Mouse (Mus musculus): ENCODE results near the gene Klc4. TPM values are rescaled to one million over a fixed set of nuclear protein-coding genes. Genes with fewer than 3 reads are reported as not detected.
A peak's percentile ranks its signal among the peaks of the same experiment; 100 is the strongest.

Gene Klc4
- polyA plus RNA-seq (2015; fragmentation: Nextera tagmentation; extraction: Ambion mirVana), result 42.8 and 43.9 TPM in 2 replicates

- H3K9me3 ChIP-seq (ENCODE audit: control insufficient read depth, low read length), result no peaks in the 10 kb centered on the region
- H3K9ac ChIP-seq (replicated peaks; ENCODE audit: low read depth, low read length), result peak within 1 kb of the TSS; percentile 77
- peak within 1 kb of the TSS; percentile 96 for H3K4me2 ChIP-seq (ENCODE audit: low read length)
- H3K27me3 ChIP-seq (replicated peaks; ENCODE audit: control insufficient read depth, insufficient read depth, low read length), result no peaks in the 10 kb centered on the region
- under 1% methylated on average over 53 of the region's 53 CpGs for WGBS
- peaks cover 9% of the 10 kb centered on the region; the same call in 1 of the 2 replicates for H3K36me3 ChIP-seq (ENCODE audit: control insufficient read depth, insufficient read depth)
- peaks cover 24% of the 10 kb centered on the region for H3K4me1 ChIP-seq (replicated peaks; ENCODE audit: control insufficient read depth, insufficient read depth, low read length)
- peak within 1 kb of the TSS; percentile 86 for H3K27ac ChIP-seq (ENCODE audit: low read length)
- peak within 1 kb of the TSS; percentile 69 for H3K4me3 ChIP-seq (replicated peaks; ENCODE audit: low read length)
- peak; percentile 75 for ATAC-seq
These were observed at the start of gene Klc4, which contains the start of gene Mrpl2 for GRCm38 (mm10) chr17:46645561-46646321. Klc4 (minus strand) TSS chr17:46646022. Mrpl2 (plus strand) TSS chr17:46646229.

GRCm38 (mm10) chr17:46694517-46695063 is 48.8 kb upstream of the Klc4 start:
- no peaks in the 10 kb centered on the region for H3K9me3 ChIP-seq (ENCODE audit: control insufficient read depth, low read length)
- WGBS, result 76% methylated on average over 1 of the region's 1 CpGs
- no peak for ATAC-seq
- H3K4me2 ChIP-seq (ENCODE audit: low read length), result no peak overlapping the region
- H3K4me1 ChIP-seq (replicated peaks; ENCODE audit: control insufficient read depth, insufficient read depth, low read length), result no peaks in the 10 kb centered on the region
- peaks cover 2% of the 10 kb centered on the region; the same call in 1 of the 2 replicates for H3K36me3 ChIP-seq (ENCODE audit: control insufficient read depth, insufficient read depth)
- no peak overlapping the region for H3K27ac ChIP-seq (ENCODE audit: low read length)
- H3K4me3 ChIP-seq (replicated peaks; ENCODE audit: low read length), result no peak overlapping the region
- H3K27me3 ChIP-seq (replicated peaks; ENCODE audit: control insufficient read depth, insufficient read depth, low read length), result no peaks in the 10 kb centered on the region
- no peak overlapping the region for H3K9ac ChIP-seq (replicated peaks; ENCODE audit: low read depth, low read length)

- no peaks in the 10 kb centered on the region for H3K27me3 ChIP-seq (replicated peaks; ENCODE audit: control insufficient read depth, insufficient read depth, low read length)
- ATAC-seq, result no peak
- H3K4me1 ChIP-seq (replicated peaks; ENCODE audit: control insufficient read depth, insufficient read depth, low read length), result no peaks in the 10 kb centered on the region
- no peak overlapping the region for H3K9ac ChIP-seq (replicated peaks; ENCODE audit: low read depth, low read length)
- no peak overlapping the region for H3K4me2 ChIP-seq (ENCODE audit: low read length)
- 98% methylated on average over 2 of the region's 2 CpGs for WGBS
- no peak overlapping the region for H3K27ac ChIP-seq (ENCODE audit: low read length)
- no peak overlapping the region for H3K4me3 ChIP-seq (replicated peaks; ENCODE audit: low read length)
- H3K36me3 ChIP-seq (ENCODE audit: control insufficient read depth, insufficient read depth), result peaks cover 6% of the 10 kb centered on the region
- H3K9me3 ChIP-seq (ENCODE audit: control insufficient read depth, low read length), result no peaks in the 10 kb centered on the region
These were observed 45.6 kb upstream of the Klc4 start for GRCm38 (mm10) chr17:46691390-46691789.

GRCm38 (mm10) chr17:46690665-46691064 is 44.8 kb upstream of the Klc4 start:
- no peak overlapping the region for H3K27ac ChIP-seq (ENCODE audit: low read length)
- peaks cover 11% of the 10 kb centered on the region for H3K36me3 ChIP-seq (ENCODE audit: control insufficient read depth, insufficient read depth)
- WGBS, result 94% methylated on average over 12 of the region's 12 CpGs
- no peak overlapping the region for H3K4me2 ChIP-seq (ENCODE audit: low read length)
- no peak overlapping the region for H3K9ac ChIP-seq (replicated peaks; ENCODE audit: low read depth, low read length)
- H3K27me3 ChIP-seq (replicated peaks; ENCODE audit: control insufficient read depth, insufficient read depth, low read length), result no peaks in the 10 kb centered on the region
- H3K9me3 ChIP-seq (ENCODE audit: control insufficient read depth, low read length), result no peaks in the 10 kb centered on the region
- H3K4me3 ChIP-seq (replicated peaks; ENCODE audit: low read length), result no peak overlapping the region
- H3K4me1 ChIP-seq (replicated peaks; ENCODE audit: control insufficient read depth, insufficient read depth, low read length), result no peaks in the 10 kb centered on the region
- ATAC-seq, result no peak

GRCm38 (mm10) chr17:46685913-46686312 is 40.1 kb upstream of the Klc4 start:
- Histone ChIP-seq H3K9ac (replicated peaks; ENCODE audit: low read depth, low read length) (no peak overlapping the region), H3K36me3 (ENCODE audit: control insufficient read depth, insufficient read depth) (peaks cover 21% of the 10 kb centered on the region), H3K4me2 (ENCODE audit: low read length) (no peak overlapping the region), H3K27me3 (replicated peaks; ENCODE audit: control insufficient read depth, insufficient read depth, low read length) (no peaks in the 10 kb centered on the region), H3K9me3 (ENCODE audit: control insufficient read depth, low read length) (no peaks in the 10 kb centered on the region), H3K4me1 (replicated peaks; ENCODE audit: control insufficient read depth, insufficient read depth, low read length) (peaks cover 9% of the 10 kb centered on the region), H3K27ac (ENCODE audit: low read length) (no peak overlapping the region), H3K4me3 (replicated peaks; ENCODE audit: low read length) (no peak overlapping the region)
- 93% methylated on average over 6 of the region's 6 CpGs for WGBS
- ATAC-seq, result no peak

- no peak for ATAC-seq
These were observed 37.0 kb upstream of the Klc4 start for GRCm38 (mm10) chr17:46682654-46683389.

GRCm38 (mm10) chr17:46681466-46682118 is 35.8 kb upstream of the Klc4 start:
- no peak; the same call in 1 of the 2 replicates for ATAC-seq
- WGBS, result 24% methylated on average over 12 of the region's 12 CpGs

More at GRCm38 (mm10) chr17:46682654-46683389, 37.0 kb upstream of the Klc4 start:
- no peaks in the 10 kb centered on the region for H3K9me3 ChIP-seq (ENCODE audit: control insufficient read depth, low read length)
- no peak overlapping the region for H3K27ac ChIP-seq (ENCODE audit: low read length)
- 82% methylated on average over 16 of the region's 16 CpGs for WGBS
- H3K36me3 ChIP-seq (ENCODE audit: control insufficient read depth, insufficient read depth), result peaks cover 21% of the 10 kb centered on the region
- H3K9ac ChIP-seq (replicated peaks; ENCODE audit: low read depth, low read length), result no peak overlapping the region
- no peaks in the 10 kb centered on the region for H3K27me3 ChIP-seq (replicated peaks; ENCODE audit: control insufficient read depth, insufficient read depth, low read length)
- no peak overlapping the region for H3K4me2 ChIP-seq (ENCODE audit: low read length)
- peaks cover 27% of the 10 kb centered on the region for H3K4me1 ChIP-seq (replicated peaks; ENCODE audit: control insufficient read depth, insufficient read depth, low read length)
- no peak overlapping the region for H3K4me3 ChIP-seq (replicated peaks; ENCODE audit: low read length)

GRCm38 (mm10) chr17:46680760-46681373 is 35.0 kb upstream of the Klc4 start, which contains the start of gene Klhdc3:
Klhdc3 (minus strand) TSS chr17:46680914.
- H3K9me3 ChIP-seq (ENCODE audit: control insufficient read depth, low read length), result no peaks in the 10 kb centered on the region
- H3K9ac ChIP-seq (replicated peaks; ENCODE audit: low read depth, low read length), result peak within 1 kb of the TSS; percentile 65
- peaks cover 16% of the 10 kb centered on the region for H3K36me3 ChIP-seq (ENCODE audit: control insufficient read depth, insufficient read depth)
- H3K27me3 ChIP-seq (replicated peaks; ENCODE audit: control insufficient read depth, insufficient read depth, low read length), result no peaks in the 10 kb centered on the region
- peak; percentile 98 for ATAC-seq
- WGBS, result 0% methylated on average over 49 of the region's 49 CpGs
- peak within 1 kb of the TSS; percentile 84 for H3K27ac ChIP-seq (ENCODE audit: low read length)
- H3K4me1 ChIP-seq (replicated peaks; ENCODE audit: control insufficient read depth, insufficient read depth, low read length), result peaks cover 27% of the 10 kb centered on the region
- peak within 1 kb of the TSS; percentile 72 for H3K4me3 ChIP-seq (replicated peaks; ENCODE audit: low read length)
- peak within 1 kb of the TSS; percentile 91 for H3K4me2 ChIP-seq (ENCODE audit: low read length)

More at GRCm38 (mm10) chr17:46681466-46682118, 35.8 kb upstream of the Klc4 start:
- peak overlapping the region; percentile 59 for H3K9ac ChIP-seq (replicated peaks; ENCODE audit: low read depth, low read length)
- H3K36me3 ChIP-seq (ENCODE audit: control insufficient read depth, insufficient read depth), result peaks cover 15% of the 10 kb centered on the region
- H3K4me2 ChIP-seq (ENCODE audit: low read length), result peak overlapping the region; percentile 91
- peaks cover 27% of the 10 kb centered on the region for H3K4me1 ChIP-seq (replicated peaks; ENCODE audit: control insufficient read depth, insufficient read depth, low read length)
- no peaks in the 10 kb centered on the region for H3K27me3 ChIP-seq (replicated peaks; ENCODE audit: control insufficient read depth, insufficient read depth, low read length)
- H3K27ac ChIP-seq (ENCODE audit: low read length), result 0 out of 2 replicates have a peak overlapping the region, but pooled peaks have one; percentile 60
- no peaks in the 10 kb centered on the region for H3K9me3 ChIP-seq (ENCODE audit: control insufficient read depth, low read length)
- peak overlapping the region; percentile 72 for H3K4me3 ChIP-seq (replicated peaks; ENCODE audit: low read length)

Data from forebrain, embryonic 16.5 days (tissue).